In the genomic region with DNA sequence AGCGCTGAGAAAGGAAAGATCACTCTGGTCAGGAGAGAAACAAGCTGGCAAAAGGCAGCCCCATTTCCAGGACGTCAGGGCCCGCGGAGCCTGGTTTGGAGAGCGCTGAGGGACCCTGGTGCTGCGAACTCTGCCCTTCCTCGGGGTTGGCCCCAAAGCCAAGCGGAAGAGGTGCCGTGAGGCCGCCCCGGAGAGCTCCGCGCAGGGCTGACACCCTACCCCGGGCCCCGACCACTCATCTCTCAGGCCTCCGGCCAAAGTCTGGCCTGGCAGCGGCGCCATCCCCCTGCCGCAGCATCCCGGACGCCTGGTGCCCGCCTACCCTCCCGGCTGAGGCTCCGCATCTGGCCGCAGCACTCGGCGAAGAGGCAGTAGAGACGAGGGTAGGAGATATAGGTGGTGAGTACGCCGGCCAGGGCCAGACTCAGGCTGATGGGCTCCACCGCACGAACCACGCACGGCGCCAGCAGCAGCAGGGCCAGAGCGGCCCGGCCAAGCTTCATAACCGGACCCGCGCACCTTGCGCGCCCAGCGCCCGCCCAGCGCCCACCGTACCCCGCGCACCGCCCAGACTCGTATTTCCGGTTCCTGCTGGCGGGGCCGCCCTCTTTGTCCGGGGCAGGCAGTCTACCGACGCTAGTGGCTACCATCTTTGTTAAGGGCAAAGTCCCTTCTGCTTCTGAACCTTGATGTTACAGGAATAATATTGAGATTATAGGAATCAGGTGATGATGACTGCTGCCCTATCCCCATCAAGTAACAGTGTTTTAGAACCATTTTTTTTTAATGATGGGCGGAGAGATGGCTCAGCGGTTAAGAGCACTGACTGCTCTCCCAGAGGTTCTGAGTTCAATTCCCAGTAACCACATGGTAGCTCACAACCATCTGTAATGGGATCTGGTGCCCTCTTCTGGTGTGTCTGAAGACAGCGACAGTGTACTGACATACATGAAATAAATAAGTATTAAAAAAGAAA, we compare ENCODE assay signal across 7 mouse cellular contexts. TPM values are rescaled to one million over a fixed set of nuclear protein-coding genes. Genes with fewer than 3 reads are reported as not detected.
A peak's percentile ranks its signal among the peaks of the same experiment; 100 is the strongest.
DNase-seq lines count a peak whose midpoint lies in the region; ATAC-seq lines count a peak whose summit lies in the region.

A gene (minus strand): TSS at position 582 of the 976 bp plus-strand sequence.

- H3K4me3 ChIP-seq in intestine, embryonic 15.5 days (replicated peaks) = peak within 1 kb of the TSS; percentile 84
- H3K4me3 ChIP-seq in midbrain, embryonic 10.5 days = peak within 1 kb of the TSS; percentile 90

- DNase-seq in adrenal gland, adult 18-20 months (ENCODE audit: low spot score in 2 of 2) = peak; percentile 85 to 86
- DNase-seq in embryo, embryonic 11 days = peak; percentile 95
- DNase-seq in gastrocnemius, postnatal 36 days = peak; percentile 78 to 84
- peak; percentile 91 to 95 for DNase-seq in left cerebral cortex, postnatal 25 days (ENCODE audit: low spot score in 2 of 2)
- DNase-seq in midbrain, embryonic 10.5 days (ENCODE audit: low spot score) = peak; percentile 90
- peak; percentile 88 for DNase-seq in right cerebral cortex, postnatal 4 days

- peak within 1 kb of the TSS; percentile 89 for H3K4me2 ChIP-seq in intestine, embryonic 15.5 days (replicated peaks)

- H3K4me1 ChIP-seq in intestine, embryonic 15.5 days (replicated peaks) = peaks cover 15% of the 10 kb centered on the region
- H3K4me1 ChIP-seq in midbrain, embryonic 10.5 days = peaks cover 27% of the 10 kb centered on the region

- intact Hi-C loops in gastrocnemius, postnatal 36 days (cut with DNase I) = no loop called here
- intact Hi-C loops in left cerebral cortex, postnatal 25 days (cut with DNase I) = no loop called here

- no peaks in the 10 kb centered on the region for H3K27me3 ChIP-seq in intestine, embryonic 15.5 days (replicated peaks)
- no peaks in the 10 kb centered on the region for H3K27me3 ChIP-seq in midbrain, embryonic 10.5 days (ENCODE audit: low read depth, poor library complexity, severe bottlenecking)

- peak within 1 kb of the TSS; percentile 82 for H3K27ac ChIP-seq in intestine, embryonic 15.5 days
- peak within 1 kb of the TSS; percentile 92 for H3K27ac ChIP-seq in midbrain, embryonic 10.5 days (replicated peaks)

- H3K9me3 ChIP-seq in intestine, embryonic 15.5 days = no peaks in the 10 kb centered on the region
- no peaks in the 10 kb centered on the region for H3K9me3 ChIP-seq in midbrain, embryonic 10.5 days (replicated peaks)

- 2% methylated on average over 59 of the region's 59 CpGs for WGBS in intestine, embryonic 15.5 days
- 2% methylated on average over 59 of the region's 59 CpGs for WGBS in midbrain, embryonic 10.5 days

- ATAC-seq in intestine, embryonic 15.5 days = peak; percentile 97

- peaks cover 16% of the 10 kb centered on the region; the same call in 1 of the 2 replicates for H3K36me3 ChIP-seq in intestine, embryonic 15.5 days
- peaks cover 52% of the 10 kb centered on the region for H3K36me3 ChIP-seq in midbrain, embryonic 10.5 days

- H3K9ac ChIP-seq in intestine, embryonic 15.5 days = peak within 1 kb of the TSS; percentile 82

RNA-seq across cellular contexts. Expression of the gene that starts here (rescaled TPM):
- 10 to 100 TPM; 31.4 to 32.0 TPM for total RNA-seq in adrenal gland, adult 18-20 months (2021)
- total RNA-seq in gastrocnemius, postnatal 36 days (2021) = 1 to 10 TPM; 4.1 to 5.1 TPM
- polyA plus RNA-seq in intestine, embryonic 15.5 days (2015; fragmentation: Nextera tagmentation; extraction: Ambion mirVana) = 78.8 and 90.9 TPM in 2 replicates
- 10 to 100 TPM; 36.1 to 39.2 TPM for total RNA-seq in left cerebral cortex, postnatal 25 days (2021)
- 90.6 and 94.5 TPM in 2 replicates for polyA plus RNA-seq in midbrain, embryonic 10.5 days (2016; fragmentation: Nextera tagmentation; extraction: Ambion mirVana)

Comparison
In these comparisons a context has a peak if more than half of its experiments do, and no peak if none do; other contexts are left out.
1. Peak in every context shown above with its lines: DNase-seq, ATAC-seq, H3K4me3 ChIP-seq and H3K27ac ChIP-seq.
2. RNA of the gene that starts here (total RNA-seq): 36.1 to 39.2 TPM in left cerebral cortex, postnatal 25 days and 31.4 to 32.0 TPM in adrenal gland, adult 18-20 months; 4.1 to 5.1 TPM in gastrocnemius, postnatal 36 days; every median in the first group is over 4 times any median in the second.